Mouse (Mus musculus) CH12.LX (cell line): ENCODE results near the gene Igf1r.

Experiments used
- CTCF ChIP-seq, 2 experiments: IDR thresholded peaks in 1 of 2; conservative IDR thresholded peaks in 1 of 2; 2 replicates each; pipeline ENCODE4 v1.5.1; 2011 to 2012; ENCODE audit warnings: low read depth in 2 of 2, low read length in 2 of 2, improper control_type of control experiment in 1 of 2, inconsistent platforms in 1 of 2, mild to moderate bottlenecking in 1 of 2, moderate library complexity in 1 of 2
- E2F4 ChIP-seq: IDR thresholded peaks from 2 replicates; pipeline ENCODE4 v1.6.1; 2011; ENCODE audit warnings: low read depth, low read length, improper control_type of control experiment; ENCODE audit not compliant: insufficient replicate concordance
- EP300 ChIP-seq: IDR thresholded peaks from 2 replicates; pipeline ENCODE4 v1.6.1; 2011; ENCODE audit warnings: low read length, improper control_type of control experiment
- MAFK ChIP-seq: IDR thresholded peaks from 2 replicates; pipeline ENCODE4 v1.6.1; 2011; ENCODE audit warnings: low read length, improper control_type of control experiment; ENCODE audit not compliant: insufficient replicate concordance
- MYC ChIP-seq: IDR thresholded peaks from 2 replicates; pipeline ENCODE4 v1.6.1; 2011; ENCODE audit warnings: low read depth, mild to moderate bottlenecking, improper control_type of control experiment, low read length
- POLR2A ChIP-seq: IDR thresholded peaks from 2 replicates; pipeline ENCODE4 v1.6.1; 2011; ENCODE audit warnings: low read depth, mild to moderate bottlenecking, improper control_type of control experiment, low read length
- SMC3 ChIP-seq: IDR thresholded peaks from 2 replicates; pipeline ENCODE4 v1.6.1; 2011; ENCODE audit warnings: low read depth, low read length, improper control_type of control experiment
- TBP ChIP-seq: conservative IDR thresholded peaks from 2 replicates; pipeline ENCODE4 v1.6.1; 2011; ENCODE audit warnings: low read depth, low read length, improper control_type of control experiment
- TCF12 ChIP-seq: IDR thresholded peaks from 2 replicates; pipeline ENCODE4 v1.6.1; 2014; ENCODE audit warnings: low read depth, mild to moderate bottlenecking, inconsistent platforms, low read length, improper control_type of control experiment
- USF1 ChIP-seq: IDR thresholded peaks from 2 replicates; pipeline ENCODE4 v1.6.1; 2014; ENCODE audit warnings: low read depth, mild to moderate bottlenecking, inconsistent platforms, low read length, improper control_type of control experiment

DNA sequence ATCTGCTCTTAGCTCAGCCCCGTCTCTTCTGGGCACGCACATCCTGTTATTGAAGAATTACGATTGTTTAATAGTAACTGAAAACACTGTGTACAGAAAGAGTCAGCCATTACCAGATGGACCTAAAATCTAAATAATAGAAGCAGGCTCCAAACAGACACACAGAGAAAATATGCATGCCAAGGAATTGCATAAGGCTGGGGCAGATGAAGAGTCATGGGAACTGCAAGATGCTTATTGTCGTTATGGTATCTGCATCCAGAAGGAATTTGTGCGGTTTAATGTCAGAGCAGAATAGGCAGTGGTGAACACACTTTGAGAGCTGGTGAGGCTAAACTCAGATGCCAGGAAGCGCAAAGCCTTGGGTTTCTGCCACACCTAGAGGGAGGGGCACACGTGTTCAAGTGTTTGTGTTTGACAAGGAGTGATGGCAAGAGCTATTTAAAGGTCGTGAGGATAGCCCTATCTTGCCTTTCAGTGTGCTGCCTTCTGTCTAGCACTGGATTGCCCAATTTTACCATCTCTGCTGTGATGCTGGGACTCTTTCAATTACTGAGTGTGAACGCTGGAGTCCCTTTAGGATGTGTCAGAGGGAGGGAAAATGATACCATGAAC, 44.7 kb upstream of the Igf1r start:
- TF ChIP-seq CTCF (conservative IDR thresholded peaks at IDR 0.05 in 1 of 2, IDR thresholded peaks at IDR 0.05 in 1 of 2; ENCODE audit: low read depth in 2 of 2, low read length in 2 of 2) (no peak), TCF12 (no peak), SMC3 (no peak), EP300 (no peak), MYC (no peak), USF1 (no peak), MAFK (no peak), POLR2A (no peak), TBP (no peak), E2F4 (no peak)
